Mouse (Mus musculus) liver, embryonic 13.5 days (tissue): ENCODE measurements around the gene Tmem144. TPM values are rescaled to one million over a fixed set of nuclear protein-coding genes. Genes with fewer than 3 reads are reported as not detected.
A peak's percentile ranks its signal among the peaks of the same experiment; 100 is the strongest.
"Not testable (repeated sequence)": the region's sequence is repeated elsewhere in the genome, so short reads cannot be mapped to it uniquely, and the experiment has no call there.

ENCODE experiments used
- ATAC-seq: fragments of 200-750 bp; cut with Nextera tagmentation; 2 replicates; pipeline ENCODE4 v1.8.0; 2017; ENCODE audit warnings: low read depth, mild to moderate bottlenecking, moderate number of reproducible peaks, moderate library complexity
- DNase-seq: peaks from one replicate; pipeline ENCODE4 v3.0.0; 2022
- H3K27ac ChIP-seq: fragments of 300-500 bp; sonication (generic); 2 replicates; pipeline ENCODE4 v1.5.1; 2015; ENCODE audit warnings: moderate library complexity, mild to moderate bottlenecking, inconsistent platforms
- H3K27me3 ChIP-seq: fragments of 300-500 bp; sonication (generic); 2 replicates; pipeline ENCODE4 v1.6.1; 2015; ENCODE audit warnings: mild to moderate bottlenecking, inconsistent platforms
- H3K36me3 ChIP-seq: fragments of 300-500 bp; sonication (generic); 2 replicates; pipeline ENCODE4 v1.6.1; 2015; ENCODE audit warnings: mild to moderate bottlenecking, inconsistent platforms
- H3K4me1 ChIP-seq: fragments of 300-500 bp; sonication (generic); replicated peaks from 2 replicates; pipeline ENCODE4 v1.6.1; 2015; ENCODE audit warnings: inconsistent platforms
- H3K4me2 ChIP-seq: fragments of 300-500 bp; sonication (generic); 2 replicates; pipeline ENCODE4 v1.6.1; 2015; ENCODE audit warnings: inconsistent platforms, mild to moderate bottlenecking, moderate library complexity
- H3K4me3 ChIP-seq: fragments of 300-500 bp; sonication (generic); replicated peaks from 2 replicates; pipeline ENCODE4 v1.5.1; 2015; ENCODE audit warnings: mild to moderate bottlenecking, inconsistent platforms
- H3K9ac ChIP-seq: fragments of 300-500 bp; sonication (generic); 2 replicates; pipeline ENCODE4 v1.6.1; 2015; ENCODE audit warnings: mild to moderate bottlenecking, inconsistent platforms
- H3K9me3 ChIP-seq: fragments of 300-500 bp; sonication (generic); replicated peaks from 2 replicates; pipeline ENCODE4 v1.6.1; 2016; ENCODE audit warnings: inconsistent platforms
- WGBS: fragments of 180-500 bp; shearing (Covaris S2); methylation state at CpG from one replicate; pipeline ENCODE4 v1.1.7; 2015; ENCODE audit not compliant: insufficient replicate concordance; 5-methylcytosine and 5-hydroxymethylcytosine counted together
- polyA plus RNA-seq: library from polyadenylated mRNA; unstranded; fragments of >200 nt; fragmentation: Nextera tagmentation; extraction: Ambion mirVana; gene quantifications from 2 replicates; pipeline ENCODE4 v1.2.1, GENCODE M21; 2015

Gene Tmem144
- polyA plus RNA-seq, 1 experiment from 2014 or later: 1.9 TPM

DNA sequence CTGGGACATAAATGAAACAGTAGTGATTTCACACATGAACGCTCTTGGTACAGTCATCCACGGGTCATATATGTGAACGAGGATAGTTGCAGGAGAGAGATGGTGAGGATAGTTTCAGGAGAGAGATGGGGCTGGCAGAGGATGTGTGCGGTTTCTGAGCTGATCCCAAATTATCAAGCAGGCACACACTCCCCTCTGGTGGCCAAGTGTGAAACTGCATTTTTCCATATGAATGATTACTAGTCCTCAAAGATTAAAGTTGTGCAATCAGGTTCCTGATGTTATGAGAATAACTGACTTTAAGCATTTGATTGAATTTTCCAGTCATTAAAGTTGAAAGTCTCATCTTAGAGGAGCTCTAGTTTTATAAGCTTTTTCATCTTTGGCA is 43.4 kb downstream of the Tmem144 start:
- DNase-seq (peak; percentile 34), ATAC-seq (no peak)
- H3K4me1 ChIP-seq: peaks cover 5% of the 10 kb centered on the region
- H3K36me3 ChIP-seq: no peaks in the 10 kb centered on the region
- H3K9ac ChIP-seq: no peak overlapping the region
- no peak overlapping the region for H3K4me3 ChIP-seq
- no peaks in the 10 kb centered on the region for H3K9me3 ChIP-seq
- WGBS: 12% methylated on average over 4 of the region's 4 CpGs
- H3K27ac ChIP-seq: no peak overlapping the region
- H3K4me2 ChIP-seq: no peak overlapping the region
- no peaks in the 10 kb centered on the region for H3K27me3 ChIP-seq

GRCm38 (mm10) chr3:79808530-79809179 is 43.9 kb downstream of the Tmem144 start:
- Histone ChIP-seq H3K27me3 (no peaks in the 10 kb centered on the region), H3K4me1 (peaks cover 5% of the 10 kb centered on the region), H3K9me3 (no peaks in the 10 kb centered on the region), H3K27ac (no peak overlapping the region), H3K4me2 (no peak overlapping the region), H3K9ac (no peak overlapping the region), H3K36me3 (no peaks in the 10 kb centered on the region), H3K4me3 (no peak overlapping the region)
- ATAC-seq (no peak), DNase-seq (no peak)
- WGBS: 65% methylated on average over 9 of the region's 9 CpGs

GRCm38 (mm10) chr3:79800761-79801160 is 51.8 kb downstream of the Tmem144 start:
- not testable (repeated sequence) for ATAC-seq, H3K36me3 ChIP-seq, DNase-seq, H3K9me3 ChIP-seq, H3K4me1 ChIP-seq, H3K27ac ChIP-seq, H3K4me2 ChIP-seq, H3K4me3 ChIP-seq, H3K9ac ChIP-seq, H3K27me3 ChIP-seq
- 66% methylated on average over 7 of the region's 7 CpGs for WGBS

DNA sequence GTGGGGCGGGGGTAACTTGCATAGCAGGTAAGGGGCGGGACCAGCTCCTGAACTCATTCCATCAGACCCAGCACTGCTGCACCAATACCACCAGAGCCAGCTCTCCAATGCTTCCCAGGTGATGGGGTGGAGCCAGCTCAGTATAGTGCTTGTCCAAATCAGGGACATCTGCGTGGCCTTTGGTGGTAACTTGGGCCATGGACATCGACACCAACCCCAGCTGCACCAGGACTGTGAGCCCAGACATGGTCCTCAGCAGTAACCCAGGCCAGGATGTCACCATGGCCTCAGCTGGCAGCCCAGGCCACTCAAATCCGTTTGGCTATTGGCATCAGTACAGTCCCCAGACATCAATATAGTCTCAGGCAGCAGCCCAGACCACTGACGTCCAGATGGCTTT is 60.3 kb downstream of the Tmem144 start:
- WGBS: 58% methylated on average over 6 of the region's 6 CpGs
- H3K27me3 ChIP-seq: no peaks in the 10 kb centered on the region
- ATAC-seq (no peak), DNase-seq (no peak)
- H3K4me2 ChIP-seq: no peak overlapping the region
- H3K4me3 ChIP-seq: no peak overlapping the region
- no peaks in the 10 kb centered on the region for H3K36me3 ChIP-seq
- no peak overlapping the region for H3K9ac ChIP-seq
- H3K27ac ChIP-seq: no peak overlapping the region
- H3K4me1 ChIP-seq: no peaks in the 10 kb centered on the region
- no peaks in the 10 kb centered on the region for H3K9me3 ChIP-seq

DNA sequence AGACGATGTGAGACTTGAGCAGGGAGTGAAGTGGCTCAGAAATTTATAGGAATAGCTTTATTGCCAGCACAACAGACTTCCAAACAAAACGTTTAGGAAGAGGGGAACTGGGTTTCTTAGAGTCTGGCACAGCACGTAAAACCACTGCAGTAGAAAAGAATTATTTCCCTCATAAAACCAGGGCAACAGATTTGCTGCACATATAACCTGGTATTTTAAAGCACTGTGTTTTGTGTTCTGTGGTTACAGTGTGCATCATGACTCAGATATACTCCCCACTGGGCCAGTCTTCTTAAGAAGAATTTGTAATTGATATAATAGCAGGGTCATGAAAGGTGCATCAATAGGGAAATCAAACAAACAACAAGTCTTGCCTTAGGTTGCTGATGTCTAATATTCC is 62.2 kb downstream of the Tmem144 start:
- no peak for ATAC-seq
- H3K4me2 ChIP-seq: no peak overlapping the region
- no peak overlapping the region for H3K27ac ChIP-seq
- no peaks in the 10 kb centered on the region for H3K27me3 ChIP-seq
- WGBS: 43% methylated on average over 3 of the region's 3 CpGs
- H3K9ac ChIP-seq: no peak overlapping the region
- DNase-seq: no peak
- no peak overlapping the region for H3K4me3 ChIP-seq
- no peaks in the 10 kb centered on the region for H3K4me1 ChIP-seq
- H3K9me3 ChIP-seq: no peaks in the 10 kb centered on the region
- no peaks in the 10 kb centered on the region for H3K36me3 ChIP-seq

DNA sequence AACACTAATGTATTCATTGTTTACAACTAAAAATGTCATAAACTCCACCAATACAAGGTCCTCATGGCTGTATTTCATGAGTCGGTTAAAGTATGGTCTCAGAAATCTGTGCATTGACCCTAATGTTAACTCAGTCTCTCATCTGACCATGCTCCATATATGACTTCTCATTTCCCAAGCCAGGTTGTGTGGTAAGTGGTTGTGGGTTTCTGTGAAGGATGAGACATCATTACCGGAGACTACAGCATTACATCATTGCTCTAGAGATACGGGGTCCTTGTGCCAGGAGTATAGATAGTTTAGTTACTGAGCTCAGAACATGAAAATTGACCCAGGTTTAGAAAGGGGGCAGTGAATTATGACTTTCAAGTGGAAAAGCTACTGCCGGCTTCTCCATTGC is 63.0 kb downstream of the Tmem144 start:
- Histone ChIP-seq H3K36me3 (no peaks in the 10 kb centered on the region), H3K4me3 (no peak overlapping the region), H3K4me2 (no peak overlapping the region), H3K9me3 (no peaks in the 10 kb centered on the region), H3K27me3 (0 out of 2 replicates have a peak, but pooled peaks cover 3% of the 10 kb centered on the region), H3K4me1 (no peaks in the 10 kb centered on the region), H3K9ac (no peak overlapping the region), H3K27ac (no peak overlapping the region)
- WGBS: 58% methylated on average over 4 of the region's 4 CpGs
- DNase-seq (no peak), ATAC-seq (no peak)

DNA sequence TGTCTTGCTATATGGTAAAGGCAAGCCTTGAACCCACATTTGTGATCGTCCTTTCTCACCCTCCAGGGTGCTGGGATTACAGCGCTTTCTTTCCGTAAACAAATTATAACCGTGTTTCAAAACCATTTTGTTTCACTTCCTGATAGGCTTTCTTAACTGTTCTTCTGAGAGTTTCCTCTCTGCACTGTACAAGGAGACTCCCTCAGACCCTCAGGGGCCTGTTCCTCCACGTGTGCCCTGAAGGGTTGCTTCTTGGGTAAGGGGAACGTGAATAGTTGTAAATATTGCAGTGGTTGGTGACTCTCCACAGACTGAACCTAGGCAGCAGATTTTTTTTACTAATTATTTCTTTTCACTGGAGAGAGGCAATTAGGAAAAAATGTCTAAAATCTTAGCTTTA is 63.6 kb downstream of the Tmem144 start:
- Histone ChIP-seq H3K9me3 (no peaks in the 10 kb centered on the region), H3K36me3 (no peaks in the 10 kb centered on the region), H3K27me3 (peaks cover 9% of the 10 kb centered on the region), H3K4me2 (no peak overlapping the region), H3K4me1 (no peaks in the 10 kb centered on the region), H3K27ac (no peak overlapping the region), H3K4me3 (no peak overlapping the region), H3K9ac (no peak overlapping the region)
- WGBS: 54% methylated on average over 6 of the region's 6 CpGs
- no peak for ATAC-seq
- no peak for DNase-seq

GRCm38 (mm10) chr3:79784362-79784736 is 68.2 kb downstream of the Tmem144 start:
- Histone ChIP-seq H3K27me3 (peaks cover 13% of the 10 kb centered on the region), H3K9me3 (no peaks in the 10 kb centered on the region), H3K4me1 (no peaks in the 10 kb centered on the region), H3K9ac (no peak overlapping the region), H3K4me3 (no peak overlapping the region), H3K36me3 (no peaks in the 10 kb centered on the region), H3K4me2 (no peak overlapping the region), H3K27ac (no peak overlapping the region)
- DNase-seq (no peak), ATAC-seq (no peak)
- WGBS: 15% methylated on average over 11 of the region's 11 CpGs

GRCm38 (mm10) chr3:79783630-79784361 is 68.8 kb downstream of the Tmem144 start:
- no peak for ATAC-seq
- Histone ChIP-seq H3K27me3 (peaks cover 13% of the 10 kb centered on the region), H3K4me3 (no peak overlapping the region)

DNA sequence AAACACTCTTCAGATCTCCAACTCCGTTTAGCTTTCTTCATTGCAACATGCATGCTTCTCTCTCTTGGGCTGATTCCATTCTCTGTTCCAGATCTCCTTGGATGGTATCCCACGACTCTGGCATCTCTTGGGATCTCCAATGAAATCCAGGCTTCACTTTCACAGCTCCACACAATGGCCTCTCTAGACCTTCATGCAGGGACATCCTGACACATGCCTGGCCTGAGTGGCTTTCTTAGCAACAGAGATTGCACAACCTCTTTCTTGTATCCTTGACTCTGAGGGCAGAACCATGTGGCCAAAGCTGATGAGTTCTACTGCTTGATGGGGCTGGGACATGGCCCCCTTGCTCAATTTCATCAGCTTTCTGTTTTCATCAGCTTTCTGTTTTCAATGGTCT is 79.9 kb downstream of the Tmem144 start:
- H3K4me3 ChIP-seq: no peak overlapping the region
- ATAC-seq (no peak), DNase-seq (no peak)
- no peaks in the 10 kb centered on the region for H3K9me3 ChIP-seq
- no peak overlapping the region for H3K9ac ChIP-seq
- no peaks in the 10 kb centered on the region for H3K4me1 ChIP-seq
- H3K27ac ChIP-seq: no peak overlapping the region
- H3K36me3 ChIP-seq: no peaks in the 10 kb centered on the region
- no peaks in the 10 kb centered on the region for H3K27me3 ChIP-seq
- whole genome bisulfite sequencing: 60% methylated on average over 2 of the region's 2 CpGs
- no peak overlapping the region for H3K4me2 ChIP-seq

More at GRCm38 (mm10) chr3:79783630-79784361, 68.8 kb downstream of the Tmem144 start:
- no peak for DNase-seq
- 40% methylated on average over 10 of the region's 10 CpGs for WGBS
- no peaks in the 10 kb centered on the region for H3K9me3 ChIP-seq
- H3K4me1 ChIP-seq: no peaks in the 10 kb centered on the region
- no peak overlapping the region for H3K9ac ChIP-seq
- no peaks in the 10 kb centered on the region for H3K36me3 ChIP-seq
- no peak overlapping the region for H3K27ac ChIP-seq
- no peak overlapping the region for H3K4me2 ChIP-seq
